Mouse (Mus musculus) hindbrain, embryonic 16.5 days (tissue): ENCODE measurements around the gene Hist1h3d. TPM values are rescaled to one million over a fixed set of nuclear protein-coding genes. Genes with fewer than 3 reads are reported as not detected.
A peak's percentile ranks its signal among the peaks of the same experiment; 100 is the strongest.
"Not testable (repeated sequence)": the region's sequence is repeated elsewhere in the genome, so short reads cannot be mapped to it uniquely, and the experiment has no call there.

ENCODE experiments used
- ATAC-seq: fragments of 200-750 bp; cut with Nextera tagmentation; 2 replicates; pipeline ENCODE4 v1.8.0; 2017; ENCODE audit warnings: moderate TSS enrichment, moderate library complexity
- H3K27ac ChIP-seq: fragments of 300-500 bp; sonication (generic); 2 replicates; pipeline ENCODE4 v1.5.1; 2014; ENCODE audit warnings: low read depth, mild to moderate bottlenecking, control low read depth, low read length, moderate library complexity
- H3K27me3 ChIP-seq: fragments of 300-500 bp; sonication (generic); replicated peaks from 2 replicates; pipeline ENCODE4 v1.6.1; 2014; ENCODE audit warnings: low read length; ENCODE audit not compliant: control insufficient read depth, insufficient read depth
- H3K36me3 ChIP-seq: fragments of 300-500 bp; sonication (generic); 2 replicates; pipeline ENCODE4 v1.6.1; 2014; ENCODE audit warnings: mild to moderate bottlenecking, low read length, moderate library complexity, mixed read lengths; ENCODE audit not compliant: control insufficient read depth, insufficient read depth
- H3K4me1 ChIP-seq: fragments of 300-500 bp; sonication (generic); 2 replicates; pipeline ENCODE4 v1.6.1; 2014; ENCODE audit warnings: low read depth, low read length; ENCODE audit not compliant: control insufficient read depth, insufficient read depth
- H3K4me2 ChIP-seq: fragments of 300-500 bp; sonication (generic); 2 replicates; pipeline ENCODE4 v1.6.1; 2014; ENCODE audit warnings: mild to moderate bottlenecking, low read length, control low read depth, moderate library complexity
- H3K4me3 ChIP-seq: fragments of 300-500 bp; sonication (generic); 2 replicates; pipeline ENCODE4 v1.5.1; 2014; ENCODE audit warnings: mild to moderate bottlenecking, low read length, control low read depth, moderate library complexity
- H3K9ac ChIP-seq: fragments of 300-500 bp; sonication (generic); 2 replicates; pipeline ENCODE4 v1.6.1; 2014; ENCODE audit warnings: low read depth, mild to moderate bottlenecking, control low read depth, low read length, moderate library complexity
- H3K9me3 ChIP-seq: fragments of 300-500 bp; sonication (generic); 2 replicates; pipeline ENCODE4 v1.6.1; 2014; ENCODE audit warnings: mild to moderate bottlenecking, low read length, moderate library complexity; ENCODE audit not compliant: control insufficient read depth
- WGBS: fragments of 180-500 bp; shearing (Covaris S2); extraction: QIAGEN DNeasy Blood & Tissue Kit; methylation state at CpG from one replicate; pipeline ENCODE4 v1.1.7; 2014; 5-methylcytosine and 5-hydroxymethylcytosine counted together
- polyA plus RNA-seq: library from polyadenylated mRNA; unstranded; fragments of >200 nt; fragmentation: Nextera tagmentation; extraction: Ambion mirVana; gene quantifications from 2 replicates; pipeline ENCODE4 v1.2.1, GENCODE M21; 2015

Hist1h3d gene
- polyA plus RNA-seq, 1 experiment from 2014 or later = 0.85 TPM

GRCm38 (mm10) chr13:23573898-23574524 lies 1.6 kb upstream of the Hist1h3d start, which contains the start of the genes Hist1h2bf and Hist1h2ad:
Hist1h2bf (minus strand) TSS chr13:23574196.
Hist1h2ad (plus strand) TSS chr13:23574381.
- Histone ChIP-seq H3K4me3 (peak within 1 kb of the TSS; percentile 37), H3K27ac (peak within 1 kb of the TSS; percentile 75), H3K4me1 (peaks cover 26% of the 10 kb centered on the region), H3K4me2 (peak within 1 kb of the TSS; percentile 71)
- peak; percentile 92 for ATAC-seq
- H3K36me3 ChIP-seq, H3K9ac ChIP-seq, H3K27me3 ChIP-seq, H3K9me3 ChIP-seq: not testable (repeated sequence)
- under 1% methylated on average over 19 of the region's 42 CpGs for WGBS

- H3K4me1 ChIP-seq = peaks cover 26% of the 10 kb centered on the region
- not testable (repeated sequence) for H3K27me3 ChIP-seq, H3K9ac ChIP-seq, H3K36me3 ChIP-seq, H3K9me3 ChIP-seq, ATAC-seq
- WGBS = 0% methylated on average over 5 of the region's 39 CpGs
- H3K4me2 ChIP-seq = peak overlapping the region; percentile 71
- peak overlapping the region; percentile 34 for H3K4me3 ChIP-seq
- peak overlapping the region; percentile 74 for H3K27ac ChIP-seq
Measured at GRCm38 (mm10) chr13:23574546-23575170, 905 bp upstream of the Hist1h3d start.

- peaks cover 21% of the 10 kb centered on the region for H3K4me1 ChIP-seq
- not testable (repeated sequence) for ATAC-seq
Measured at GRCm38 (mm10) chr13:23575864-23576313, 326 bp downstream of the Hist1h3d start.

GRCm38 (mm10) chr13:23576351-23576881 lies 853 bp downstream of the Hist1h3d start:
- Histone ChIP-seq H3K27me3 (no peaks in the 10 kb centered on the region), H3K9ac (peak overlapping the region; percentile 59; the same call in 1 of the 2 replicates), H3K4me3 (peak overlapping the region; percentile 42), H3K4me2 (peak overlapping the region; percentile 71), H3K9me3 (no peaks in the 10 kb centered on the region), H3K4me1 (peaks cover 21% of the 10 kb centered on the region), H3K36me3 (no peaks in the 10 kb centered on the region), H3K27ac (peak overlapping the region; percentile 71)
- WGBS = 6% methylated on average over 7 of the region's 7 CpGs
- ATAC-seq = no peak

More at GRCm38 (mm10) chr13:23575864-23576313, 326 bp downstream of the Hist1h3d start:
- not testable (repeated sequence) for H3K27me3 ChIP-seq, H3K36me3 ChIP-seq, H3K9me3 ChIP-seq
- Histone ChIP-seq H3K9ac (peak overlapping the region; percentile 59), H3K27ac (peak overlapping the region; percentile 71), H3K4me2 (peak overlapping the region; percentile 71), H3K4me3 (peak overlapping the region; percentile 42)
- WGBS = 1% methylated on average over 8 of the region's 40 CpGs

GRCm38 (mm10) chr13:23576906-23577639 lies 1.5 kb downstream of the Hist1h3d start:
- no peak overlapping the region for H3K9ac ChIP-seq
- no peak overlapping the region for H3K4me3 ChIP-seq
- 52% methylated on average over 6 of the region's 6 CpGs for WGBS
- H3K27me3 ChIP-seq = no peaks in the 10 kb centered on the region
- H3K36me3 ChIP-seq = no peaks in the 10 kb centered on the region
- peak overlapping the region; percentile 23; the same call in 1 of the 2 replicates for H3K27ac ChIP-seq
- H3K9me3 ChIP-seq = no peaks in the 10 kb centered on the region
- H3K4me1 ChIP-seq = peaks cover 21% of the 10 kb centered on the region
- ATAC-seq = no peak
- H3K4me2 ChIP-seq = peak overlapping the region; percentile 71

GRCm38 (mm10) chr13:23577835-23578234 lies 2.3 kb downstream of the Hist1h3d start:
- no peaks in the 10 kb centered on the region for H3K36me3 ChIP-seq
- H3K4me2 ChIP-seq = no peak overlapping the region
- no peaks in the 10 kb centered on the region for H3K9me3 ChIP-seq
- H3K4me1 ChIP-seq = peaks cover 19% of the 10 kb centered on the region
- no peaks in the 10 kb centered on the region for H3K27me3 ChIP-seq
- H3K4me3 ChIP-seq = no peak overlapping the region
- WGBS = 100% methylated on average over 1 of the region's 1 CpGs
- ATAC-seq = no peak
- H3K9ac ChIP-seq = no peak overlapping the region
- no peak overlapping the region for H3K27ac ChIP-seq

GRCm38 (mm10) chr13:23581408-23582218 lies 6.0 kb downstream of the Hist1h3d start, which contains the start of gene Hist1h4d:
Hist1h4d (plus strand) TSS chr13:23581598.
- peak within 1 kb of the TSS; percentile 62 for H3K9ac ChIP-seq
- peaks cover 17% of the 10 kb centered on the region for H3K4me1 ChIP-seq
- no peaks in the 10 kb centered on the region for H3K9me3 ChIP-seq
- H3K27me3 ChIP-seq = no peaks in the 10 kb centered on the region
- H3K27ac ChIP-seq = peak within 1 kb of the TSS; percentile 75
- peak; percentile 94 for ATAC-seq
- under 1% methylated on average over 43 of the region's 43 CpGs for WGBS
- H3K4me3 ChIP-seq = peak within 1 kb of the TSS; percentile 52
- H3K36me3 ChIP-seq = no peaks in the 10 kb centered on the region
- peak within 1 kb of the TSS; percentile 95 for H3K4me2 ChIP-seq

- WGBS = 11% methylated on average over 6 of the region's 6 CpGs
- Histone ChIP-seq H3K36me3 (no peaks in the 10 kb centered on the region), H3K27ac (peak overlapping the region; percentile 75; the same call in 1 of the 2 replicates), H3K27me3 (no peaks in the 10 kb centered on the region), H3K4me3 (peak overlapping the region; percentile 52), H3K4me2 (peak overlapping the region; percentile 95), H3K4me1 (peaks cover 18% of the 10 kb centered on the region), H3K9ac (peak overlapping the region; percentile 62; the same call in 1 of the 2 replicates), H3K9me3 (no peaks in the 10 kb centered on the region)
- no peak for ATAC-seq
Measured at GRCm38 (mm10) chr13:23582219-23583056, 6.9 kb downstream of the Hist1h3d start.
